Mouse (Mus musculus): ENCODE data around the gene Rfc2. TPM values are rescaled to one million over a fixed set of nuclear protein-coding genes. Genes with fewer than 3 reads are reported as not detected.
A peak's percentile ranks its signal among the peaks of the same experiment; 100 is the strongest.

Gene Rfc2
- total and polyA plus RNA-seq, 2 experiments from 2014 or later, result 68.9 to 150 TPM

- H3K4me2 ChIP-seq (ENCODE audit: low read depth), result no peak within 1 kb of the TSS
- H3K27me3 ChIP-seq (ENCODE audit: insufficient read depth, low read length), result no peaks in the 10 kb centered on the region
- no peaks in the 10 kb centered on the region for H3K9me3 ChIP-seq (ENCODE audit: low read length)
- 92% methylated on average over 7 of the region's 7 CpGs for WGBS
- ATAC-seq (no peak), DNase-seq (no peak)
- no peak within 1 kb of the TSS for H3K9ac ChIP-seq
- peaks cover 26% of the 10 kb centered on the region for H3K36me3 ChIP-seq (ENCODE audit: insufficient read depth)
- no peak within 1 kb of the TSS for H3K27ac ChIP-seq (ENCODE audit: low read depth, low read length)
- no peak for TF ChIP-seq CTCF (IDR thresholded peaks at IDR 0.05; ENCODE audit: low read depth)
- no peak within 1 kb of the TSS for H3K4me3 ChIP-seq (ENCODE audit: low read depth, low read length)
- H3K4me1 ChIP-seq (ENCODE audit: insufficient read depth), result no peaks in the 10 kb centered on the region
Observed at GRCm38 (mm10) chr5:134614802-134615201, 33.6 kb downstream of the Rfc2 start, which contains the start of gene Lat2. Gene Lat2 (minus strand): TSS chr5:134615025.

GRCm38 (mm10) chr5:134615380-134615779, 34.2 kb downstream of the Rfc2 start:
- Histone ChIP-seq H3K27me3 (ENCODE audit: insufficient read depth, low read length) (no peaks in the 10 kb centered on the region), H3K9ac (no peak overlapping the region), H3K9me3 (ENCODE audit: low read length) (no peaks in the 10 kb centered on the region), H3K4me1 (ENCODE audit: insufficient read depth) (no peaks in the 10 kb centered on the region), H3K4me2 (ENCODE audit: low read depth) (no peak overlapping the region), H3K4me3 (ENCODE audit: low read depth, low read length) (no peak overlapping the region), H3K27ac (ENCODE audit: low read depth, low read length) (no peak overlapping the region), H3K36me3 (ENCODE audit: insufficient read depth) (peaks cover 32% of the 10 kb centered on the region)
- WGBS, result 86% methylated on average over 8 of the region's 8 CpGs
- DNase-seq, result no peak
- TF ChIP-seq CTCF (IDR thresholded peaks at IDR 0.05; ENCODE audit: low read depth), result no peak
- ATAC-seq, result no peak

GRCm38 (mm10) chr5:134615780-134616179, 34.6 kb downstream of the Rfc2 start:
- Histone ChIP-seq H3K27me3 (ENCODE audit: insufficient read depth, low read length) (no peaks in the 10 kb centered on the region), H3K36me3 (ENCODE audit: insufficient read depth) (peaks cover 36% of the 10 kb centered on the region), H3K4me3 (ENCODE audit: low read depth, low read length) (no peak overlapping the region), H3K4me2 (ENCODE audit: low read depth) (no peak overlapping the region), H3K4me1 (ENCODE audit: insufficient read depth) (no peaks in the 10 kb centered on the region), H3K9me3 (ENCODE audit: low read length) (no peaks in the 10 kb centered on the region), H3K27ac (ENCODE audit: low read depth, low read length) (no peak overlapping the region), H3K9ac (no peak overlapping the region)
- WGBS, result 60% methylated on average over 4 of the region's 4 CpGs
- no peak for DNase-seq
- no peak for TF ChIP-seq CTCF (IDR thresholded peaks at IDR 0.05; ENCODE audit: low read depth)
- ATAC-seq, result no peak

- H3K27ac ChIP-seq (ENCODE audit: low read depth, low read length), result no peak overlapping the region
- no peak overlapping the region for H3K4me3 ChIP-seq (ENCODE audit: low read depth, low read length)
- peaks cover 46% of the 10 kb centered on the region for H3K36me3 ChIP-seq (ENCODE audit: insufficient read depth)
- WGBS, result 54% methylated on average over 3 of the region's 3 CpGs
- DNase-seq (no peak), ATAC-seq (no peak)
- H3K4me2 ChIP-seq (ENCODE audit: low read depth), result no peak overlapping the region
- no peak overlapping the region for H3K9ac ChIP-seq
- H3K9me3 ChIP-seq (ENCODE audit: low read length), result no peaks in the 10 kb centered on the region
- peak; percentile 77 for TF ChIP-seq CTCF (IDR thresholded peaks at IDR 0.05; ENCODE audit: low read depth)
- no peaks in the 10 kb centered on the region for H3K4me1 ChIP-seq (ENCODE audit: insufficient read depth)
- no peaks in the 10 kb centered on the region for H3K27me3 ChIP-seq (ENCODE audit: insufficient read depth, low read length)
Observed at GRCm38 (mm10) chr5:134617071-134617470, 35.9 kb downstream of the Rfc2 start.

GRCm38 (mm10) chr5:134620457-134620856, 39.3 kb downstream of the Rfc2 start:
- Histone ChIP-seq H3K27me3 (ENCODE audit: insufficient read depth, low read length) (no peaks in the 10 kb centered on the region), H3K4me2 (ENCODE audit: low read depth) (no peak overlapping the region), H3K36me3 (ENCODE audit: insufficient read depth) (peaks cover 73% of the 10 kb centered on the region), H3K9ac (no peak overlapping the region), H3K9me3 (ENCODE audit: low read length) (no peaks in the 10 kb centered on the region), H3K27ac (ENCODE audit: low read depth, low read length) (no peak overlapping the region), H3K4me3 (ENCODE audit: low read depth, low read length) (no peak overlapping the region), H3K4me1 (ENCODE audit: insufficient read depth) (peaks cover 3% of the 10 kb centered on the region; the same call in 1 of the 2 replicates)
- no peak for TF ChIP-seq CTCF (IDR thresholded peaks at IDR 0.05; ENCODE audit: low read depth)
- WGBS, result 93% methylated on average over 9 of the region's 9 CpGs
- DNase-seq, result no peak
- ATAC-seq, result no peak

GRCm38 (mm10) chr5:134621099-134621640, 40.0 kb downstream of the Rfc2 start:
- no peak overlapping the region for H3K9ac ChIP-seq
- H3K27ac ChIP-seq (ENCODE audit: low read depth, low read length), result no peak overlapping the region
- H3K4me3 ChIP-seq (ENCODE audit: low read depth, low read length), result no peak overlapping the region
- 92% methylated on average over 16 of the region's 16 CpGs for WGBS
- DNase-seq (no peak), ATAC-seq (no peak)
- peaks cover 3% of the 10 kb centered on the region; the same call in 1 of the 2 replicates for H3K4me1 ChIP-seq (ENCODE audit: insufficient read depth)
- H3K4me2 ChIP-seq (ENCODE audit: low read depth), result no peak overlapping the region
- no peaks in the 10 kb centered on the region for H3K27me3 ChIP-seq (ENCODE audit: insufficient read depth, low read length)
- H3K9me3 ChIP-seq (ENCODE audit: low read length), result no peaks in the 10 kb centered on the region
- H3K36me3 ChIP-seq (ENCODE audit: insufficient read depth), result peaks cover 80% of the 10 kb centered on the region
- no peak for TF ChIP-seq CTCF (IDR thresholded peaks at IDR 0.05; ENCODE audit: low read depth)

- ATAC-seq (peak; percentile 83), DNase-seq (peak; percentile 86)
- Histone ChIP-seq H3K4me2 (ENCODE audit: low read depth) (no peak overlapping the region), H3K27me3 (ENCODE audit: insufficient read depth, low read length) (no peaks in the 10 kb centered on the region), H3K4me3 (ENCODE audit: low read depth, low read length) (no peak overlapping the region), H3K9ac (no peak overlapping the region), H3K27ac (ENCODE audit: low read depth, low read length) (peak overlapping the region; percentile 59; the same call in 1 of the 2 replicates), H3K36me3 (ENCODE audit: insufficient read depth) (peaks cover 89% of the 10 kb centered on the region), H3K4me1 (ENCODE audit: insufficient read depth) (peaks cover 3% of the 10 kb centered on the region; the same call in 1 of the 2 replicates), H3K9me3 (ENCODE audit: low read length) (no peaks in the 10 kb centered on the region)
- 19% methylated on average over 2 of the region's 2 CpGs for WGBS
- no peak for TF ChIP-seq CTCF (IDR thresholded peaks at IDR 0.05; ENCODE audit: low read depth)
Observed at GRCm38 (mm10) chr5:134622069-134622468, 40.9 kb downstream of the Rfc2 start.
